Mouse (Mus musculus) lung, adult 18-20 months (tissue): ENCODE results near the gene Ddx3x.
"Not testable (repeated sequence)": the region's sequence is repeated elsewhere in the genome, so short reads cannot be mapped to it uniquely, and the experiment has no call there.

Experiments
- DNase-seq, 2 experiments: peaks; one replicate each; pipeline ENCODE4 v3.0.0; 2022; ENCODE audit warnings: mixed read lengths in 2 of 2

The Ddx3x gene

DNA sequence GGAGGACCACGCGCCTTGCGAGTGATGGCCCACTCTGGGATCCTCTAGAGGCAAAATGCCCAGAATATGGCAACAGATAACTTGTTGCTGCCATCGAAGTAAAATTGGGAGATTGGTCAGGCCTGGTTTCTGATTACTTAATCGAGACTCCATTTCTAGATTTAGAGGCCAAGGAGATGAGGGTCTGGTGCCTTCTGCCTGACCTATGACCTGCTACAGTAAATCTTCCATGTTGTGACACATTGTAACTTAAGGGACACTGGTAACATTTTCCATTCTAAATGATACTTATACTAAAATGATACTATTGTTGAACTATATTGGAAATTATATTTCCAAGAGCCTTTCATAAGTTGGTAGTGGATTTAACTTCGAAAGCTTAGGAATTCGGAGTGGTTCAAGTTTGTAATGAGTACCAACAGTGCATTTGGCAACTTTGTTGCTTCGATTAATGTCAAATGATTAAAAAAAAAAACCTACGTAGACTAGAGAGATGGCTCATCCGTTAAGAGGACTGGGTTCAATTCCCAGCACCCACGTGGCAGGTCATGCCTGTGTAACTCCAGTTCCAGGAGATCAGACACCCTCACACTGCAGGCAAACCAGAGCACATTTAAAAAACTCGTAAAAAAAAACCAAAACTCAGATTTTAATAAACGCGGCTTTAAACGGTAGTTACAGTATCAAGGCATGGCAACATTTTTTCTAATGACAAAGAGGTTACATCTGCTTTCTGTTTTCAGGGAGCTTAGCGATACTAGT lies 1.5 kb downstream of the Ddx3x start:
- DNase-seq: no peak

DNA sequence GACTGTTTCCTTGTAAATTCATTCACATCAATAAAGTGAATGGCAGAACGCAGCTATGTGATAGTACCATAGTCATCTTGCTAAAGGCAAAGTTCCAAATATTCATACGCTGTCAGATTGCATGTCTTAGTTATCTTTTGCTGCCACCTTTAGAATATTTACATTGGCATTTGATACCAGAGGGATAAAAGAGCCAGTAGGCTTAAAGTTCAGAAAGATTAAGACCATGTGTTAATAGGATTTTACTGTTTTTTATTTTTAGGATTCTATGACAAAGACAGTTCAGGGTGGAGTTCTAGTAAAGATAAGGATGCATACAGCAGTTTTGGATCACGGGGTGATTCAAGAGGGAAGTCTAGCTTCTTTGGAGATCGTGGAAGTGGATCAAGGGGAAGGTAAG lies 5.0 kb downstream of the Ddx3x start:
- no peak for DNase-seq

DNA sequence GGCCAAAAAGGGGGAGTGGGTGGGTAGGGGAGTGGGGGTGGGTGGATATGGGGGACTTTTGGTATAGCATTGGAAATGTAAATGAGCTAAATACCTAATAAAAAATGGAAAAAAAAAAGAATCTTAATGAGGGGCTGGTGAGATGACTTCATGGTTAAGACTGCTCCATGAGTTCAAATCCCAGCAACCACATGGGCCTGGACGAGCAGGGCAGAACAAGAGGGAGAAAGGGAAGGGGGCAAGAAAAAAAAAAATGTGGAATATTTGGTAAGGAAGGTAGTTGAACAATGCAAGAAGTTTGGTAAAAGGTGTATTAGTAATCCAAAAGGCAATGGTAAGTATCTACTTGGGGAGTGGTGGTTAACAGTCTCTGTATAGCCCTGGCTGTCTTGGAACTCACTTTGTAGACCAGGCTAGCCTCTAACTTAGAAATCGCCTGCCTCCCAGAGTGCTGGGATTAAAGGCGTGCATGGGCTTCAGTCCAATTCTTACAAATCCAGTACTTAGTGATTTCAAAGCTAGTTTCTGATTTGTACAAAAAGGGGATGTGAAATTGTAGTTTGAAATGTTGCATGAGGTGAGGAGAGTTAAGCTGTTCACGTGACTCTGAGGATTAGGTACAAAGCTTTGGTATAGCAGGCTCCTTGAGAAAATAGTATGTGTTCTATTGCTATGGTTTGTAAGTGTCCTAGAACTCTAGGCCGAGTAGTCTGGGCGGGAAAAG lies 13.9 kb downstream of the Ddx3x start:
- no peak for DNase-seq

DNA sequence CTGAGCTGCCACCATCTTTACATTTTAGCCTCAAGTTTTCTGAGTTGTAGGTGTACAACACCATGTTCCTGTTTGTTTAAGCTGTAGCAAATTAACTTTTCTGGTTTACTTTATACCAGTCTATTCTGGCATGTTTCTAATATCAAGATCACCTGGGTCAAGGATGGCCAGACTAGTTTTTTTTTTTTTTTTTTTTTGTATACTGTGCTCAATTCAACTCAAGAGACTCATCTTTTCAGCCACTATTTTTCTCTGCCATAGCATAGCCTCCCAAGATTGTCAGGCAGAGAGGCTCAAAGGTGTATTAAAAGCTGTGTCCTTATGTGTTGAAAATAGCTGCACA lies 14.4 kb downstream of the Ddx3x start:
- no peak for DNase-seq

DNA sequence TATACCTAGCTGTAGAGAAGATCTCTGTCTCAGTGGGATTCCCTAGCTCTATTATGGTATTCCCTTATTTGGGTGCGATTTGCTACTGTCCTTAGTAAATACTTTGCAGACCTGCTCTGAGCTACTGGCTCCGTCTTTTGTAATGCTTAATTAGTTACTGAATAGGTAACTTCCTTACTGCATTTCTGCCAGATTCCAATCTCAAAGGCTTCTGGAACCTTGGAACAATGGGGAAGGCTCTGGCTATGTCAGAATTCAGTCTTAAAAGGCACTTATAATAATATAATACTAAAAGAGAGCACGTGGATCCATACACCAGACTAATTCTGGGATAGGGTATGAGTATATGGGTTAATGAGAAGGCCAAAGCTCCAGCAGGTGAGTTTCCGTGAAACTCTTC lies 15.5 kb downstream of the Ddx3x start:
- DNase-seq: not testable (repeated sequence)

DNA sequence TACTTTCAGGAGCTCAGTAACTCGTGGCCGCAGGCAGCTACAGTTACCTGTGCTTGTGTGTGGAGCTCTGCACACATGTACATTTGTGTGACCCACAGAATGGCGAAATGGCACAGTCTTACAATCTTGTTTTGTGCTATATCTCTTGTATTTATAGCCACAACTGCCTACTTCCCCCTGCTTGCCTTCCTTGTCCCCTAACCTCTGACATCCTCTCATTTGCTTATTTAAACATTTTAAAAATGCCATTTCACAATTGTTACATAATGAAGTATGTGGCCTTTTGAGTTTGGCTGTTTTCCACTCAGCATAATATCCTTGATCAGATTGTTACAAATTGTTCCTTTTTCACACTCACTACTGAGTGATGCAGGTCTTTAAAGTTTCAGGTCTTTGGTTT lies 25.4 kb downstream of the Ddx3x start:
- no peak for DNase-seq

DNA sequence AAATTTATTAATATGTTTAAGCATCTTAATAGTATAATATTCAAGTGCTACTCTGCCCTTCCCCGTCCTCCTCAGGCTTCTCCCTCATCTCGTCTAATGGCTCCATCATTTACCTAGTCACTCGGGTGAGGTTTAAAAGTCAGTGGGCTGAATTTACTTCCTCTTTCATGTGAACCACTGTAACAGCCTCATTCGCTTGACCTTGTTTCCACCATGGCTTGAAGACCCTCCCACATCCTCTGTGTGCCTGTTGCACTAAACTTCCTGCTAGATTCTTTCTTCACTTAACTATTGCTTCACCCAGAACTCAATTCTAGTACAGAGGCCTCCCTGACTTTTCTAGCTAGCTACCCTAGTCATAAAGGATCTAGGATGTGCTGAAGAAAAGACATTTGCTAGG lies 30.6 kb downstream of the Ddx3x start:
- peak in 1 of 2 experiments; percentile 5 for DNase-seq

DNA sequence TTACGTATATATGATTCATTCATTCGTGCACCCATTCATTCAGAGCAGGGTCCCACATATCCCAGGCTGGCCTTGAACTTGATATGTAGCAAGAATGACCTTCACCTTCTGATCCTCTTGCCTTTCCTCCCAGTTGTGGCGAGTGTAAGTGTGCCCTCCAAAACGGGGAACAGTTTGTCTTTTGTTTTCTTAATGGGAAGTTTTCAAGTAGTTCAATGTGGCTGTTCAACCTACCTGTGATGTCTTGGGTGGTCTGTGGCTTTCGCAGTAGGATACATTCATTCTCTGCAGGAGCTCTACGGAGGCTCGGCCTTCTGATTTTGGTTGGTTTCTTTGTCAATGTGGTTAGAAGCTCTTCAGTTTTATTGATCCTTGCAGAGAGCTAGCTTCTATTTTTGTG lies 48.8 kb downstream of the Ddx3x start:
- DNase-seq: no peak
